Mouse (Mus musculus) CH12.LX (cell line): ENCODE measurements around the gene Mfsd14a. TPM values are rescaled to one million over a fixed set of nuclear protein-coding genes. Genes with fewer than 3 reads are reported as not detected.

Source experiments
- DNase-seq: peaks from one replicate; pipeline ENCODE4 v3.0.0-alpha.2; 2013; ENCODE audit errors: extremely low read depth
- H3K27ac ChIP-seq: 2 replicates; pipeline ENCODE4 v1.5.1; 2012; ENCODE audit warnings: low read depth, mild to moderate bottlenecking, control low read depth, moderate library complexity; ENCODE audit not compliant: insufficient read depth
- H3K27me3 ChIP-seq: replicated peaks from 2 replicates; pipeline ENCODE3; 2012; ENCODE audit warnings: inconsistent platforms
- H3K36me3 ChIP-seq, 2 experiments: replicated peaks in 1 of 2; 2 replicates each; pipeline versions ENCODE3 to v1.6.1; 2012; ENCODE audit warnings: inconsistent platforms in 1 of 2, low read length in 1 of 2, mild to moderate bottlenecking in 1 of 2, mixed read lengths in 1 of 2, moderate library complexity in 1 of 2; ENCODE audit not compliant: control insufficient read depth in 1 of 2, insufficient read depth in 1 of 2
- H3K4me1 ChIP-seq, 2 experiments: 2 replicates each; pipeline ENCODE4 v1.6.1; 2012; ENCODE audit warnings: inconsistent platforms in 1 of 2, moderate library complexity in 1 of 2; ENCODE audit not compliant: insufficient read depth in 2 of 2, control insufficient read depth in 1 of 2
- H3K4me2 ChIP-seq: 2 replicates; pipeline ENCODE4 v1.6.1; 2012; ENCODE audit warnings: low read depth, mild to moderate bottlenecking, control low read depth; ENCODE audit not compliant: poor library complexity, insufficient read depth, severe bottlenecking
- H3K4me3 ChIP-seq, 3 experiments: fragments of 150-350 bp in 1 of 3; sonication (generic) in 1 of 3; replicated peaks in 1 of 3; 2 replicates each; pipeline versions ENCODE3 to v1.5.1; 2011 to 2012; ENCODE audit warnings: low read depth in 2 of 3, low read length in 2 of 3, mild to moderate bottlenecking in 2 of 3, moderate library complexity in 2 of 3, control low read depth in 1 of 3, improper control_type of control experiment in 1 of 3, inconsistent platforms in 1 of 3, mixed read lengths in 1 of 3; ENCODE audit not compliant: poor library complexity in 1 of 3
- H3K79me2 ChIP-seq: replicated peaks from 2 replicates; pipeline ENCODE4 v1.6.1; 2012; ENCODE audit warnings: mild to moderate bottlenecking, moderate library complexity; ENCODE audit not compliant: control insufficient read depth, poor library complexity, insufficient read depth, severe bottlenecking; ENCODE audit errors: extremely low read depth
- H3K9ac ChIP-seq: 2 replicates; pipeline ENCODE4 v1.6.1; 2012; ENCODE audit warnings: low read depth, mild to moderate bottlenecking, control low read depth, moderate library complexity; ENCODE audit not compliant: insufficient read depth
- H3K9me3 ChIP-seq: replicated peaks from 2 replicates; pipeline ENCODE3; 2012; ENCODE audit warnings: low read length, inconsistent platforms, mixed read lengths
- CHD1 ChIP-seq: IDR thresholded peaks from 2 replicates; pipeline ENCODE4 v1.6.1; 2012; ENCODE audit warnings: low read depth, low read length, improper control_type of control experiment, inconsistent platforms
- CTCF ChIP-seq, 2 experiments: IDR thresholded peaks in 1 of 2; conservative IDR thresholded peaks in 1 of 2; 2 replicates each; pipeline ENCODE4 v1.5.1; 2011 to 2012; ENCODE audit warnings: low read depth in 2 of 2, low read length in 2 of 2, improper control_type of control experiment in 1 of 2, inconsistent platforms in 1 of 2, mild to moderate bottlenecking in 1 of 2, moderate library complexity in 1 of 2
- ETS1 ChIP-seq: conservative IDR thresholded peaks from 2 replicates; pipeline ENCODE4 v1.6.1; 2012; ENCODE audit warnings: low read depth, mild to moderate bottlenecking, inconsistent platforms, low read length, improper control_type of control experiment, moderate library complexity
- JUN ChIP-seq: IDR thresholded peaks from 2 replicates; pipeline ENCODE4 v1.6.1; 2011; ENCODE audit warnings: low read depth, mild to moderate bottlenecking, low read length, improper control_type of control experiment, moderate library complexity; ENCODE audit not compliant: insufficient read depth
- JUND ChIP-seq: conservative IDR thresholded peaks from 2 replicates; pipeline ENCODE4 v1.6.1; 2011; ENCODE audit warnings: low read depth, low read length, improper control_type of control experiment
- KAT2A ChIP-seq: IDR thresholded peaks from 2 replicates; pipeline ENCODE4 v1.6.1; 2012; ENCODE audit warnings: low read length, improper control_type of control experiment, inconsistent platforms; ENCODE audit not compliant: insufficient replicate concordance
- MAFK ChIP-seq: IDR thresholded peaks from 2 replicates; pipeline ENCODE4 v1.6.1; 2011; ENCODE audit warnings: low read length, improper control_type of control experiment; ENCODE audit not compliant: insufficient replicate concordance
- MAX ChIP-seq: IDR thresholded peaks from 2 replicates; pipeline ENCODE4 v1.6.1; 2011; ENCODE audit warnings: low read length, improper control_type of control experiment
- MAZ ChIP-seq: IDR thresholded peaks from 2 replicates; pipeline ENCODE4 v1.6.1; 2012; ENCODE audit warnings: low read depth, mild to moderate bottlenecking, inconsistent platforms, low read length, improper control_type of control experiment, moderate library complexity
- MEF2A ChIP-seq: IDR thresholded peaks from 2 replicates; pipeline ENCODE4 v1.6.1; 2014; ENCODE audit warnings: low read depth, mild to moderate bottlenecking, inconsistent platforms, low read length, improper control_type of control experiment, borderline replicate concordance
- PAX5 ChIP-seq: IDR thresholded peaks from 2 replicates; pipeline ENCODE4 v1.6.1; 2012; ENCODE audit warnings: low read length, inconsistent platforms, mixed read lengths
- POLR2A ChIP-seq: IDR thresholded peaks from 2 replicates; pipeline ENCODE4 v1.6.1; 2011; ENCODE audit warnings: low read depth, mild to moderate bottlenecking, improper control_type of control experiment, low read length
- RAD21 ChIP-seq: IDR thresholded peaks from 2 replicates; pipeline ENCODE4 v1.6.1; 2011; ENCODE audit warnings: low read depth, mild to moderate bottlenecking, low read length, improper control_type of control experiment, moderate library complexity
- RCOR1 ChIP-seq: conservative IDR thresholded peaks from 2 replicates; pipeline ENCODE4 v1.6.1; 2012; ENCODE audit warnings: low read depth, mild to moderate bottlenecking, inconsistent platforms, low read length, improper control_type of control experiment
- SIN3A ChIP-seq: IDR thresholded peaks from 2 replicates; pipeline ENCODE4 v1.6.1; 2012; ENCODE audit warnings: low read length, improper control_type of control experiment, inconsistent platforms
- SMC3 ChIP-seq: IDR thresholded peaks from 2 replicates; pipeline ENCODE4 v1.6.1; 2011; ENCODE audit warnings: low read depth, low read length, improper control_type of control experiment
- TBP ChIP-seq: conservative IDR thresholded peaks from 2 replicates; pipeline ENCODE4 v1.6.1; 2011; ENCODE audit warnings: low read depth, low read length, improper control_type of control experiment
- TCF12 ChIP-seq: IDR thresholded peaks from 2 replicates; pipeline ENCODE4 v1.6.1; 2014; ENCODE audit warnings: low read depth, mild to moderate bottlenecking, inconsistent platforms, low read length, improper control_type of control experiment
- UBTF ChIP-seq: IDR thresholded peaks from 2 replicates; pipeline ENCODE4 v1.6.1; 2012; ENCODE audit warnings: low read depth, mild to moderate bottlenecking, inconsistent platforms, low read length, improper control_type of control experiment, moderate library complexity
- USF1 ChIP-seq: IDR thresholded peaks from 2 replicates; pipeline ENCODE4 v1.6.1; 2014; ENCODE audit warnings: low read depth, mild to moderate bottlenecking, inconsistent platforms, low read length, improper control_type of control experiment
- ZC3H11A ChIP-seq: IDR thresholded peaks from 2 replicates; pipeline ENCODE4 v1.6.1; 2012; ENCODE audit warnings: low read depth, mild to moderate bottlenecking, inconsistent platforms, low read length, improper control_type of control experiment
- dilution Hi-C: fragments of 300-500 bp; cut with MboI; formaldehyde crosslinking; loops from 2 replicates; pipeline ENCODE4 v1.14.3; 2020; ENCODE audit warnings: low sequenced_read_pairs; ENCODE audit not compliant: extremely low pct_unique_long_range_greater_than_20kb, extremely low pct_ligation_motif_present
- in situ Hi-C: fragments of 300-500 bp; cut with MboI; formaldehyde crosslinking; loops from 3 replicates; pipeline ENCODE4 v1.14.3; 2019; ENCODE audit warnings: low sequenced_read_pairs, low pct_ligation_motif_present, low pct_unique_long_range_greater_than_20kb, mixed read lengths
- polyA plus RNA-seq: library from polyadenylated mRNA; unstranded; fragments of >175 nt; gene quantifications from 2 replicates; pipeline ENCODE4 v1.2.1, GENCODE M21; 2012; ENCODE audit warnings: low read depth; ENCODE audit not compliant: insufficient read length
- total RNA-seq, 2 experiments: library from RNA; depleted of rRNA; stranded (reverse); fragments of 300-350 nt in 1 of 2; fragments of >200 nt in 1 of 2; gene quantifications; 2 replicates each; pipeline ENCODE4 v1.2.3; 2012 to 2014

Gene Mfsd14a
- total and polyA plus RNA-seq, 3 experiments: 27.0 to 70.4 (median 45.9) TPM

DNA sequence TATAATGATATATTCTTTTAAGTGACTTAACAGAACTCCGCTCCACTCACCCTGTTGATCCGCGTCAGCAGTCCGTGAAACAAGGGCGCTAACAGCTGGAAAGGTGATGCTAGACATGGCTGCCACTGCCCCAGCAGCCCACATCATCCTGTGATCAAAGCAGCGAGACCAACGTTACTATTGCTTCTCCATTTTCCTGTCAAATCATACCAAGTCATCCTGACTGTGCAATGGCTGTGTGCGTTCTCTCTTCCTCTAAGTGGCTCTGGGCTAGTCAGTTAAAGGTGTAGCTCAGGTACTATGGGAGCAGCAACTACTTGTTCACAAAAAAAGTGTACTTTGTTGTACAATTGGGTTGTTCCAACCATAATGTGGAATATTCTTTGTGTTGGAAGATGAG is 27.6 kb downstream of the Mfsd14a start:
- peaks cover 52 to 94% of the 10 kb centered on the region in 2 experiments for H3K36me3 ChIP-seq
- no peak overlapping the region for H3K27ac ChIP-seq
- H3K4me1 ChIP-seq: peaks cover 0 to 4% of the 10 kb centered on the region in 2 experiments; a peak in 1 of 4 replicates
- no peaks in the 10 kb centered on the region; the same call in 1 of the 2 replicates for H3K79me2 ChIP-seq
- in situ Hi-C loops: no loop called here
- H3K9ac ChIP-seq: no peak overlapping the region
- DNase-seq: no peak
- H3K9me3 ChIP-seq: no peaks in the 10 kb centered on the region
- no peak for TF ChIP-seq POLR2A
- no peak for TF ChIP-seq MAX
- TF ChIP-seq RAD21: no peak
- no peak for TF ChIP-seq KAT2A
- TF ChIP-seq, all 38 proteins: peak for 0
- H3K4me2 ChIP-seq: no peak overlapping the region
- dilution Hi-C loops: no loop called here
- H3K4me3 ChIP-seq: no peak overlapping the region
- H3K27me3 ChIP-seq: no peaks in the 10 kb centered on the region

DNA sequence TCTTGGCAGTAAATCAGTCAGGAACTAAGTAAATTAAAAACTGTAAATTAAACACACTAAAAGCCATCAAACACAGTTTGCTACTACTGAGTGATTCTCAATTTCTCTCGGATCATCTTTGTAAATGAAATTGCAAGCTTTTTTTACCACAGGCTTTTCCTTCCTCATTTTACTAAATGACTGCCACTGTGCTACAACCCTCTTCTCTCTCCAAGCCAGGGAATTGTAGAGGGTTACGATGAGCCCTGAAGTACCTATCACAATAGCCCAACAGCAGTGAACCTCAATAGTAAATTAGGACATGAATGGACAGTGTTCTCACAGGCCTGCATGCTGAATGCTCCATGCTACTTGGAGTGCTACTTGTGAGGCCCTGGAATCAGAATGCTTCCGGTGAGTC is 28.4 kb downstream of the Mfsd14a start:
- no peak overlapping the region for H3K9ac ChIP-seq
- no peaks in the 10 kb centered on the region for H3K9me3 ChIP-seq
- DNase-seq: no peak
- peaks cover 0 to 4% of the 10 kb centered on the region in 2 experiments; a peak in 1 of 4 replicates for H3K4me1 ChIP-seq
- in situ Hi-C loops (no loop called here), dilution Hi-C loops (no loop called here)
- no peak overlapping the region for H3K27ac ChIP-seq
- H3K4me3 ChIP-seq: no peak overlapping the region
- no peaks in the 10 kb centered on the region; the same call in 1 of the 2 replicates for H3K79me2 ChIP-seq
- TF ChIP-seq ETS1 (no peak), CTCF (conservative IDR thresholded peaks at IDR 0.05 in 1 of 2, IDR thresholded peaks at IDR 0.05 in 1 of 2; ENCODE audit: low read depth in 2 of 2, low read length in 2 of 2) (no peak), MAFK (no peak), ZC3H11A (no peak), UBTF (no peak), MAZ (no peak), MAX (no peak), JUND (no peak), TCF12 (no peak), RCOR1 (no peak), TBP (no peak), RAD21 (no peak), CHD1 (no peak), SMC3 (no peak), SIN3A (no peak), PAX5 (no peak), MEF2A (no peak), JUN (no peak), USF1 (no peak)
- H3K36me3 ChIP-seq: peaks cover 46 to 88% of the 10 kb centered on the region in 2 experiments
- H3K27me3 ChIP-seq: no peaks in the 10 kb centered on the region
- H3K4me2 ChIP-seq: no peak overlapping the region
